In the genomic region with DNA sequence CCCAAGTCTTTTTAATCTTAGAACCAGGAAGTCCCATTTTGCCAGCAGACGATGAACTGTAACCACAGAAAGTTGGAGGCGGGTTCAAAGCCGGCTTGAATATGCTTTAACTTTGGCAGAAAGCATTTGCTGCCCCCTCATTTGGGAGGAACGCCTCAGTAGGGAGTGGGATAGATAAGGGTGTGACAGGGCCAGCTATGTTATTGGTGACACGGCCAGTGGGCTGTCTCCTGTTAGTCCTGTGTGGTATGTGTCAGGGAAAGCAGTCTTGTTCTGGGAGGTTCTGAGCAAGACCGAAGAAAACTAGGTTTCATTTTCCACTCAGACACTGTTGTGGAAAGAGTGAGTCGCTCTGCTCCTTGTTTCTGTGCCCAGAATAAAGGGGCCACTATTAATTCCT, we compare ENCODE assay signal across 7 mouse cellular contexts.
DNase-seq lines count a peak whose midpoint lies in the region; ATAC-seq lines count a peak whose summit lies in the region.

No protein-coding gene starts in this region.

- H3K9me3 ChIP-seq in embryonic facial prominence, embryonic 13.5 days, result no peaks in the 10 kb centered on the region
- H3K9me3 ChIP-seq in stomach, embryonic 16.5 days (replicated peaks; ENCODE audit: control insufficient read depth, low read length), result no peaks in the 10 kb centered on the region
- H3K9me3 ChIP-seq in forebrain, embryonic 15.5 days, result no peaks in the 10 kb centered on the region
- H3K9me3 ChIP-seq in hindbrain, embryonic 14.5 days (ENCODE audit: control insufficient read depth, low read length), result no peaks in the 10 kb centered on the region

- H3K9ac ChIP-seq in embryonic facial prominence, embryonic 13.5 days, result no peak overlapping the region
- H3K9ac ChIP-seq in stomach, embryonic 16.5 days (ENCODE audit: low read length), result 0 out of 2 replicates have a peak overlapping the region, but pooled peaks have one; percentile 41
- H3K9ac ChIP-seq in forebrain, embryonic 15.5 days (replicated peaks), result no peak overlapping the region
- H3K9ac ChIP-seq in hindbrain, embryonic 14.5 days, result no peak overlapping the region

- H3K4me2 ChIP-seq in embryonic facial prominence, embryonic 13.5 days, result peak overlapping the region; percentile 38
- H3K4me2 ChIP-seq in stomach, embryonic 16.5 days (ENCODE audit: low read depth, low read length), result peak overlapping the region; percentile 25
- H3K4me2 ChIP-seq in forebrain, embryonic 15.5 days (replicated peaks), result no peak overlapping the region
- no peak overlapping the region for H3K4me2 ChIP-seq in hindbrain, embryonic 14.5 days (replicated peaks)

- intact Hi-C loops in heart, postnatal 14 days (cut with DNase I), result loop anchor here (5.0 to 10.0 kb wide), 3 partner anchors 155 to 648 kb away; a partner anchor contains a TSS

- peaks cover 34% of the 10 kb centered on the region for H3K4me1 ChIP-seq in embryonic facial prominence, embryonic 13.5 days
- no peaks in the 10 kb centered on the region; the same call in 1 of the 2 replicates for H3K4me1 ChIP-seq in stomach, embryonic 16.5 days (ENCODE audit: control insufficient read depth, insufficient read depth, low read length)
- H3K4me1 ChIP-seq in forebrain, embryonic 15.5 days, result peaks cover 12% of the 10 kb centered on the region
- H3K4me1 ChIP-seq in hindbrain, embryonic 14.5 days (replicated peaks; ENCODE audit: control insufficient read depth, insufficient read depth, low read length), result 0 out of 2 replicates have a peak, but pooled peaks cover 3% of the 10 kb centered on the region

- peak overlapping the region; percentile 68 for H3K27ac ChIP-seq in embryonic facial prominence, embryonic 13.5 days
- no peak overlapping the region for H3K27ac ChIP-seq in stomach, embryonic 16.5 days (ENCODE audit: low read length)
- H3K27ac ChIP-seq in forebrain, embryonic 15.5 days (replicated peaks), result no peak overlapping the region
- H3K27ac ChIP-seq in hindbrain, embryonic 14.5 days, result no peak overlapping the region

- H3K27me3 ChIP-seq in embryonic facial prominence, embryonic 13.5 days, result no peaks in the 10 kb centered on the region
- no peaks in the 10 kb centered on the region; the same call in 1 of the 2 replicates for H3K27me3 ChIP-seq in stomach, embryonic 16.5 days (ENCODE audit: control insufficient read depth, insufficient read depth, low read length)
- no peaks in the 10 kb centered on the region for H3K27me3 ChIP-seq in forebrain, embryonic 15.5 days
- no peaks in the 10 kb centered on the region for H3K27me3 ChIP-seq in hindbrain, embryonic 14.5 days (ENCODE audit: control insufficient read depth, insufficient read depth, low read length)

- no peak overlapping the region for H3K4me3 ChIP-seq in embryonic facial prominence, embryonic 13.5 days
- H3K4me3 ChIP-seq in stomach, embryonic 16.5 days (replicated peaks; ENCODE audit: low read length), result peak overlapping the region; percentile 12; the same call in 1 of the 2 replicates
- H3K4me3 ChIP-seq in forebrain, embryonic 15.5 days, result no peak overlapping the region
- H3K4me3 ChIP-seq in hindbrain, embryonic 14.5 days (replicated peaks; ENCODE audit: low read length), result no peak overlapping the region

- ATAC-seq in embryonic facial prominence, embryonic 13.5 days (ENCODE audit: insufficient number of reproducible peaks, insufficient read depth, low FRiP score, low TSS enrichment, low read depth), result no peak
- no peak for ATAC-seq in stomach, embryonic 16.5 days (ENCODE audit: insufficient read depth, low FRiP score)
- no peak for ATAC-seq in forebrain, embryonic 15.5 days (replicated peaks)
- no peak for ATAC-seq in hindbrain, embryonic 14.5 days (ENCODE audit: low FRiP score)

- peak; percentile 16 for DNase-seq in ovary, postnatal 36 days (ENCODE audit: low spot score)
- DNase-seq in ovary, postnatal 14 days (ENCODE audit: low spot score), result no peak
- DNase-seq in heart, postnatal 14 days, result peak; percentile 16 to 53
- no peak for DNase-seq in hindbrain, embryonic 14.5 days (ENCODE audit: low spot score)

- H3K36me3 ChIP-seq in embryonic facial prominence, embryonic 13.5 days, result no peaks in the 10 kb centered on the region
- no peaks in the 10 kb centered on the region for H3K36me3 ChIP-seq in stomach, embryonic 16.5 days (ENCODE audit: control insufficient read depth, insufficient read depth, low read length)
- no peaks in the 10 kb centered on the region for H3K36me3 ChIP-seq in forebrain, embryonic 15.5 days
- no peaks in the 10 kb centered on the region for H3K36me3 ChIP-seq in hindbrain, embryonic 14.5 days (replicated peaks; ENCODE audit: control insufficient read depth, insufficient read depth)

- 39% methylated on average over 7 of the region's 7 CpGs for whole genome bisulfite sequencing in embryonic facial prominence, embryonic 13.5 days
- 43% methylated on average over 7 of the region's 7 CpGs for WGBS in stomach, embryonic 16.5 days
- 54% methylated on average over 7 of the region's 7 CpGs for WGBS in forebrain, embryonic 15.5 days
- 59% methylated on average over 7 of the region's 7 CpGs for WGBS in hindbrain, embryonic 14.5 days

Comparison
In these comparisons a context has a peak if more than half of its experiments do, and no peak if none do; other contexts are left out.
1. DNase-seq: peak in ovary, postnatal 36 days (single experiment) and heart, postnatal 14 days (2 of 2); none in ovary, postnatal 14 days (single experiment) and hindbrain, embryonic 14.5 days (single experiment).
2. H3K4me2 ChIP-seq: peak in embryonic facial prominence, embryonic 13.5 days (single experiment) and stomach, embryonic 16.5 days (single experiment); none in forebrain, embryonic 15.5 days (single experiment) and hindbrain, embryonic 14.5 days (single experiment).